Mouse (Mus musculus): ENCODE measurements around the gene Msi2. TPM values are rescaled to one million over a fixed set of nuclear protein-coding genes. Genes with fewer than 3 reads are reported as not detected.

The Msi2 gene
- total RNA-seq, 2 experiments from 2014 or later = 196 to 206 TPM

Small RNA genes within 50 kb of the gene (microRNA-seq; reads per million reads assigned to microRNA genes)
- gene Mir378b = 0.24 to 17.7 reads per million in 2 experiments

Other genes starting within 250 kb of the Msi2 start
- 100 to 1,000 TPM; 114 TPM for gene Akap1, start 146.1 kb upstream of the Msi2 start, total RNA-seq (2021)
- 10 to 100 TPM; 22.1 to 25.2 TPM for gene Scpep1, start 237.0 kb upstream of the Msi2 start, total RNA-seq (2021)
- not detected for gene Elobl, start 248.4 kb upstream of the Msi2 start, total RNA-seq (2021)